Mouse (Mus musculus) bone marrow, adult 2 months (tissue): ENCODE measurements around the gene Gm10837. TPM values are rescaled to one million over a fixed set of nuclear protein-coding genes. Genes with fewer than 3 reads are reported as not detected.

Experiments
- H3K27ac ChIP-seq: fragments of 200-500 bp; 2 replicates; pipeline ENCODE4 v1.5.1; 2012; ENCODE audit warnings: low read depth, mild to moderate bottlenecking, control low read depth, inconsistent platforms, low read length; ENCODE audit not compliant: control insufficient read depth, poor library complexity, insufficient read depth
- H3K4me1 ChIP-seq: fragments of 200-500 bp; 2 replicates; pipeline ENCODE4 v1.6.1; 2011; ENCODE audit warnings: low read length; ENCODE audit not compliant: control insufficient read depth, insufficient read depth
- H3K4me3 ChIP-seq: fragments of 200-500 bp; replicated peaks from 2 replicates; pipeline ENCODE3; 2011; ENCODE audit warnings: mild to moderate bottlenecking, low read depth, low read length, control low read depth; ENCODE audit not compliant: control insufficient read depth
- CTCF ChIP-seq: fragments of 200-500 bp; IDR thresholded peaks from 2 replicates; pipeline ENCODE4 v1.5.1; 2011; ENCODE audit warnings: low read length, control low read depth; ENCODE audit not compliant: control insufficient read depth, insufficient read depth
- POLR2A ChIP-seq: fragments of 200-500 bp; IDR thresholded peaks from 2 replicates; pipeline ENCODE4 v1.6.1; 2011; ENCODE audit warnings: low read depth, mild to moderate bottlenecking, control low read depth, low read length, borderline replicate concordance; ENCODE audit not compliant: control insufficient read depth
- WGBS: fragments of 180-500 bp; shearing (Covaris S2); methylation state at CpG from one replicate; pipeline ENCODE4 v1.1.7; 2018; 5-methylcytosine and 5-hydroxymethylcytosine counted together
- polyA plus RNA-seq: library from polyadenylated mRNA; stranded (reverse); fragments of >200 nt; gene quantifications from 2 replicates; pipeline ENCODE4 v1.2.4, GENCODE M21; 2011; ENCODE audit warnings: low replicate concordance; ENCODE audit not compliant: missing spikeins, insufficient read depth, insufficient read length

Gene Gm10837
- not detected in 2 replicates for polyA plus RNA-seq

DNA sequence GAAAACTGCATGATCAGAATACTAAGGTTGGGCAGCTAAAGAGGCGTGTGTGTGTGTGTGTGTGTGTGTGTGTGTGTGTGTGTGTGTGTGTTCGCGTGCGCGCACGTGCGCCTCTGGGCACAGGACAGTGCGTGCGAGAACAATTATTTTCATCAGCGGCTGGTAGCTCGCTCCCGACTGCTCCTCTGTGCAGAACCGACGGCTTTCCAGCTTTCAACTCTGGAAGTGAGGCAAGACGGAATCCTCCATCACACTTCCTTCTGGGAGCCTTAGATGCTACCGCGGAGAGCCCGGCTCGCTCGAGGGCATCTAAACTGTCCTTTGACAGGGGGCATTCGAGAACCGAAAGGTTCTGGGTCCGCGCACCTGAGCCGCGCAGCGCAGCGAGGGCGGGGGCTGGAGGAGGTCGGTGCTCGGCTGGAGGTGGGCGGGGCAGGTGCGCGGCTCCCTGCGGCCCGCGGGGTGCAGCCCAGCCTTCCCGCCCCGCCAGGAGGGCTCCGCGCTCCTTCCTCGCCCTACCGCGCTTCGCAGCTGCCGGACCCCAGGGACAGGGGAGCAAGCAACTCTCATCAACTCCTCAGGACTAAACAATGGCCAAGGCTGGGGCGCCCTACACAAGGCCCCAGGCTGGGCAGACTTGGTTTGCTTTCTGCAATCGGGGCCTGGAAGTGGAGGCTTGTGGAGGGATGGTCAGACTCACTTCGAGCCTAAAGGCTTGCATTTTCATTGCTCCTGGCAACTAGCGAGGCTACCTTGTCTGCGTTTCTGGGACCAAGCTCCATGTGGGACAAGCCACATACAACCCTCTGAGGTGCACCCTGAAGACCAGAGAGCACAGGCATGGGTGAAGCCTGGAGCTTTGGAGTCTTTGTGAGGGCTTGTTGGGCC is at the start of gene Gm10837:
TSS of gene Gm10837 (plus strand) at position 146 of the 888 bp plus-strand sequence.
- H3K27ac ChIP-seq = no peak within 1 kb of the TSS
- no peaks in the 10 kb centered on the region for H3K4me1 ChIP-seq
- H3K4me3 ChIP-seq = no peak within 1 kb of the TSS
- no peak for TF ChIP-seq CTCF
- TF ChIP-seq POLR2A = no peak
- 4% methylated on average over 51 of the region's 51 CpGs for WGBS

DNA sequence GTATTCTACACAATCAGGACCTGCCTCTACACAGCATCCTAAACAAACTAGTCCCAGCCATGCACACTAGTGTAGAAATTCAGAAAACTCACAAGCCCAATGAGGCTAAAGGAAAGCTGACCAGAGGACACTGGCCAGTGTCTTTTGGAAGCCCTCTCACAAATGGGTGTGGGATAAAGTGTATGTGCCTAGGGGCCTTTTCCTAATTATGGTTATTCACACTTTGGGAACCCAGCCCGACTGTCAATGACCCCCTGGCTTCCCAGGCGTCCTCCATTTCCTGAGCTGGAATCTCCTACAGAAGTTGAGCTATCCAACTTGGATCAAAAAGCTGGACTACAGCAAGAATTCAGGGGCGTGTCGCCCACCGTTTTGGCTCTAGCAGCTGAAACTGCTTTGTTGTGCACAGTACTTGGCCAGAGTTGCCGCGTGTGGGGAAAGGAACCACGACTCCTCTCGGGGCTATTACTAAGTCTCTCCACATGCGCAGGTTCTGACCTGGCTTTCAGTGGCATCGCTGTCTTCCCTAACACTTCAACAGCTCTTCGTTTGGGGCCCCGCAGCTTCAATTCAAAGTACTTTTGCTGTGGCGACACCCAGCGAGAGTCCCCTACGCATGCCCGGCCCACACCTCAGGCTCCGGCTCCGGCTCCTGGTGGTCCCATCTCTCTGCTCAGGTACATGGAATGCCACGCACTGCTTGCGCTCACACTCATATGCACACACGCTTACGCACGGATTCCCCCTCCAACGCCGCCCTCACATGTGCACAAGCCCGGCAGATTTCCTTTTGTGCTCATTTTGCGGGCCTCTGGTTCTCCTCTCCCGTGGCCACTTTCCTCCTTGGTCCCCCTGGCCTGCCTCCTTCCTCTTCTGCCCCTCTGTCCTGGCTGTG is 40.5 kb upstream of the Gm10837 start:
- 17% methylated on average over 29 of the region's 29 CpGs for WGBS
- Histone ChIP-seq H3K27ac (no peak overlapping the region), H3K4me3 (no peak overlapping the region), H3K4me1 (no peaks in the 10 kb centered on the region)
- no peak for TF ChIP-seq CTCF
- TF ChIP-seq POLR2A = no peak

DNA sequence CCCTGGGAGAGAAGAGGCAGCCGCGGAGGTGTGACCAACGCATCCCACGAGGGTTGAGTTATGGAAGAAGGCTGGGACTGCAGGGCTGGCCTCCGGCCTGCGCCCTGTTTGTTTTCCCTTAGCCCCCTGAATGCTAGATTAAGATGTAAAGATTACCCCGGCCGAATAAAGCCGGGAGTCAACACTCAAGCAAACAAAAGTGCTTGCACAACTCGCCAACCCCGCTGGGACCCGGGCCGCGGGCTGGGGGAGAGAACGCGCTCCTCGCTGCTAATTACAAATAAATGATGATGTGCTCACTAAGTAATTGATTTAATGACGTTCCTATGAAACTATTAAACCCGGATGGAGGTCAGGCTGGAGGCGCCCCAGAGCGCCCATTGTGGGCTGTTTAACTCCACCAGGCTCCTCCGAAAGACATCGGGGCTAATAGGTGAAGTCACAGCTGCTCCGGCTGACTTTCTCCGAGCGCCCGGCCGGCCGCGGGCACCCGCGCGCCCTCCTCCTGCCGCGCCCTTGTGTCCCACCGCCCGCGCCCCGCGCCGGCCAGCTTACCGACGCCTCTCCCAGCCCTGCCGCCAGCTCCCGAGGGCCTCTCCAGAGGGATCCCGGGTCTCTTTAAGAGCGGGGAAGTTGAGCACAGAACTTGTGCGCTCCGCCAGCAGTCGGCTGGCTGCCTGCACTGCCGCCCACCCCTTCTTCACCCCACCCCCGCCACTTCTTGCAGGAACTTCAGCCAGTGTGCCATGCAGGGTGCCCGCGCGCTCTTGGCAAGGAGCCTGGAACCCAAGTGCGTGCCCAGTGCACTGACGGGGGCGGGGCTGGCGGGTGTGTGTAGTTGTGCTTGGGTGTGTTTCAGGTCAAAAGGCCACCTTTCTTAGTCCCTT is 39.6 kb upstream of the Gm10837 start, which contains the start of gene Gm5089:
TSS of gene Gm5089 (minus strand) at position 620 of the 887 bp plus-strand sequence.
- no peaks in the 10 kb centered on the region for H3K4me1 ChIP-seq
- TF ChIP-seq CTCF (no peak), POLR2A (no peak)
- 2% methylated on average over 59 of the region's 59 CpGs for WGBS
- H3K4me3 ChIP-seq = no peak within 1 kb of the TSS
- H3K27ac ChIP-seq = no peak within 1 kb of the TSS

DNA sequence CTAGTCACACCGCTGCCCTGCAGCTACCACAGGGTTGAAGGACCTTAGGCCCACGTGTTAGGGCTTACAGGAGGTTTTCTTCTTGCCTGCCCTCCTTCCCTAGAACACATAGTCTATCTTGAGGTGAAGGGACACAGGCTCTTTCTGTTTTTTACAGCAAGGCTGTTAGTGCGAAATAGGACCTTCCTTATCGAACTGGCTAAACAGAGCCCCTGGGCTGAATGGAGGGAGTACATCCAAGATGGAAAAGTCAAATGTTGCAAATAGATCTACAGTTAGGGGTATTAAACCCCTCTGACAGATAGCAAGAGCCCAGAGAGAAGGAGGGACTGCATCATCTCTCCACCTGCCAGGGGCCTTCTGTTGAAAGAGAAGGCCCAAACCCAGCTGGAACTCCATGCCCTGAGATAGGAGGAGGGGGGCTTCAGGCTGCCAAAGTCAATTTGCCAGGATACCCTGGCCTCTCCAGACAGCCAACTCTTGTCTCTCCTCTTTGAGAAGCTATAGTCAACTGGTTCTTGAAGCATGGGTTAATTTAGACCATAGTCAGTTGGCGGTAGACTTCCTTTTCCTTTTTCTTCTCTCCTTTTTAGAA is 38.7 kb upstream of the Gm10837 start:
- 70% methylated on average over 5 of the region's 5 CpGs for WGBS
- H3K4me1 ChIP-seq = no peaks in the 10 kb centered on the region
- TF ChIP-seq CTCF (no peak), POLR2A (no peak)

DNA sequence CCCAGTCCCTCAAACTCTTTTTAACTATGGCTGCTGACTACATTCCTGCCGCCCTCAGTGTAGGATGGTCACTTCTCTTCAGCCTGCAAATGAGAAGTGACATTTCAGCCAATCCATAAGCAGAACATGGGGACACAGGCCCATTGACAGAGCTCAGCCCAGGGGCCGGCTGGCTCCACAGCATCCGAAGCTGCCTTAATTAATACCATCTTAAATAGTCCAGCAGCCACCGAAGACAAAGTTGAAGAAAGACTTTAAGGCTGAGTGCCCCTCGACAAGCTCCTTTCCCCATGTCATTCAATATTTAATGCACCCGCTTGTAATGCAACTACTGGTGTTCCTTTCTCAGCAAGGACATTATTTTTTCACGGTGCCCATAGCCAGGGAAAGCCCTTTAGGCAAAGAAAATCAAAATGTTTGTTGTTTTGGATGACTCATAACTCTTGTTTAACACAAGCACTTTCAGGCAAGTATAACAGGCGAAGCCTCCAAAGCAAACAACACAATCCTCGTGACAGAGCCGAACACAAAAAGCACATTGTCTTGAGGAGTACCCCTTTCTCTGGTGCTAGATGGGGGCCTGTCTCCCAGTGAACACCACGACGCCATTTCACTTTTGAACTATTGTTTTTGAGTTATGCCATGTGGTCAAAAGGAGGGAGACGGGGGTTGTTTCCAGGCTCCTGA is 37.5 kb upstream of the Gm10837 start:
- TF ChIP-seq CTCF = no peak
- TF ChIP-seq POLR2A = no peak
- WGBS = 59% methylated on average over 13 of the region's 13 CpGs
- no peaks in the 10 kb centered on the region for H3K4me1 ChIP-seq
- no peak overlapping the region for H3K4me3 ChIP-seq
- H3K27ac ChIP-seq = no peak overlapping the region

More for the DNA sequence above, 38.7 kb upstream of the Gm10837 start:
- Histone ChIP-seq H3K27ac (no peak overlapping the region), H3K4me3 (no peak overlapping the region)

DNA sequence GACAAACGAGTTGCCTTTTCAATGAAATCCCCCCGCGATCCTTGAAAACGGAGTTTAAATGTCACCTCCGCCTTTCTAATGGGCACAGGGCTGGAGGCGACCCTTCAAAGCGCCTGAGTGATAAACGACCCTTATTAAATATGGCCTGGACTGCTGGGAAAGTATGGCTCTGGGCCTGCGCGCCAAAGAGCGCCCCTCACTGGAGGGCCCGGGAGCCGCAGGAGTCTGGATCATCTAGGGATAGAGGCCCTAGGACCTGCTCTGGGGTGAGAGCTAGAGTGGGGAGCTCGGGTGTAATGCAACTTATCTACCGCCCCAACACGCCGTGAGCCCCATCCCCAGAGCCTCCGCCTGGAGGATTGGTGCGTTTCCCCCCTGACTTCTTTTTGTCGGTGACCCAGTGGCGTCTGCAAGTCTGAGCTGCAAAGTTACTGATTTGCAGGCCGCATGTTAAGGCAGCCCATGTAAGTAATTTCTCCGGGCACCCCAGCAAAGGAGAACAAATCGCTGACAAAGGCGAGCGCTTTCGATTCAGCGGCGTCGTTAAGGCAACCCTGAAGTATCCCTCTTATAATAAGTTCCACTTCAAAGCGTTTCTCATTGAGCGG is 36.9 kb upstream of the Gm10837 start:
- no peaks in the 10 kb centered on the region for H3K4me1 ChIP-seq
- TF ChIP-seq POLR2A (no peak), CTCF (no peak)
- 8% methylated on average over 32 of the region's 32 CpGs for WGBS
- H3K4me3 ChIP-seq = no peak overlapping the region
- H3K27ac ChIP-seq = no peak overlapping the region
